In the genomic region with DNA sequence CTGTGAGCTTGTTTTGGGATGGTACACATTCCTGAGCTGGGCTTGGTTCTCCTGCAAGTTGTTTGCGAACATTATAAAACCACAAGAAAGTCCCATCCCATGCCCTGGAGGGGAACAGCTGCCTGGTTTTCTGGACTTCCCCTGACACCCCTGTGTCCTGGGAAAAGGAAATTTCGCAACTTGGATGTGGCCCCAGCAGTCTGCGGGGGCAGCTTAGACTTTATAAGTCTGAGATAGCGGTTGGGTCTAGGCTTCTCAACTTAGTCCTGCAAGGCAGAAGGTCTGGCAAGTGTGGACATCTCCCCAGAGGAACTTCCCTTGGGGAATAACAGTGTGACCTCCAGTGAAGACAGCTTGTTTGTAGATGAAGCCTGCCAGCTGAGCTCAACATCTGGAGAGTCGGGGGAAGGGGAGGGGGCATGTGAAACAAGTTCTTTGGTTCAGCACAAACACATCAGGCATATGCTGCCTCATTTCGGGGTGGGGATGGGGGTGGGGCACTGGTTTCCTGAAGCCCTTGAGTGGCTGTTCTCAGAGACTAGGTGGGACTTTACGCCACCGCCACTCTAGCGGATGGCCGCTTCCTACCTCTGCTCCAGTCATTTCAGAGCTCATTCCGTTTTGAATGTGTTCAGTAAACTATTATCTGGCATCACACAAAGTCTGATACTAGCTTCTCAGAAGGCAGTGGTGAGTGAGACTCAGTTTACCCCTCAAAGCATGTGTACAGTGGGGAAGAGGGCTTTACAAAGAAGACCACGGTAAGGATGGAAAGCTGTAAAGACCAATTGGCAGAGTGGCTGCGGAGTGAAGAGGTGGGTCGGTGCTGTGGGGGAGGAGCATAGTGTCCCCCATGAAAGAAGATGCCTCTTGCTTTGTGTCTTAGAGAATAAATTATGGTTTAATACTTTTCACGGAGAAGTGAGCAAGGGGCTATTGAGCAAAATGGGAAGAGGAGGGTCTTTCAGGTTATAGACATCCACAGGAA, we compare ENCODE assay signal across 8 mouse cellular contexts. TPM values are rescaled to one million over a fixed set of nuclear protein-coding genes. Genes with fewer than 3 reads are reported as not detected.
A peak's percentile ranks its signal among the peaks of the same experiment; 100 is the strongest.
DNase-seq lines count a peak whose midpoint lies in the region; ATAC-seq and TF ChIP-seq lines count a peak whose summit lies in the region.

No protein-coding gene starts in this region.

- DNase-seq in urinary bladder, postnatal 25 days (ENCODE audit: low spot score), result peak; percentile 43
- DNase-seq in urinary bladder, adult 2 months (ENCODE audit: low spot score), result no peak
- DNase-seq in gastrocnemius, adult 2 months, result peak; percentile 76
- DNase-seq in liver, embryonic 13.5 days, result no peak
- DNase-seq in ovary, postnatal 36 days (ENCODE audit: low spot score), result peak; percentile 60
- no peak for DNase-seq in retina, postnatal 1 day

- no peak overlapping the region for H3K9ac ChIP-seq in liver, embryonic 13.5 days
- no peak overlapping the region for H3K9ac ChIP-seq in midbrain, embryonic 16.5 days (ENCODE audit: low read depth, low read length)

- intact Hi-C loops in gastrocnemius, adult 2 months (cut with DNase I), result no loop called here

- 18% methylated on average over 15 of the region's 15 CpGs for WGBS in liver, embryonic 13.5 days (ENCODE audit: insufficient replicate concordance)
- WGBS in midbrain, embryonic 16.5 days, result 66% methylated on average over 15 of the region's 15 CpGs

- peaks cover 4% of the 10 kb centered on the region; the same call in 1 of the 2 replicates for H3K36me3 ChIP-seq in liver, embryonic 13.5 days
- H3K36me3 ChIP-seq in midbrain, embryonic 16.5 days (ENCODE audit: control insufficient read depth, insufficient read depth, low read length), result no peaks in the 10 kb centered on the region

- no peak for TF ChIP-seq CTCF in gastrocnemius, adult 2 months (IDR thresholded peaks at IDR 0.05)

- peak overlapping the region; percentile 74 for H3K27ac ChIP-seq in gastrocnemius, adult 2 months
- H3K27ac ChIP-seq in liver, embryonic 13.5 days, result no peak overlapping the region
- no peak overlapping the region for H3K27ac ChIP-seq in midbrain, embryonic 16.5 days (ENCODE audit: low read length)

- peaks cover 23% of the 10 kb centered on the region for H3K4me1 ChIP-seq in liver, embryonic 13.5 days (replicated peaks)
- H3K4me1 ChIP-seq in midbrain, embryonic 16.5 days (ENCODE audit: control insufficient read depth, insufficient read depth, low read length), result no peaks in the 10 kb centered on the region

- H3K27me3 ChIP-seq in liver, embryonic 13.5 days, result no peaks in the 10 kb centered on the region
- no peaks in the 10 kb centered on the region for H3K27me3 ChIP-seq in midbrain, embryonic 16.5 days (ENCODE audit: control insufficient read depth, insufficient read depth, low read depth, low read length)

- peak overlapping the region; percentile 41 for H3K4me2 ChIP-seq in liver, embryonic 13.5 days
- H3K4me2 ChIP-seq in midbrain, embryonic 16.5 days (ENCODE audit: low read length), result no peak overlapping the region

- H3K4me3 ChIP-seq in gastrocnemius, adult 2 months, result peak overlapping the region; percentile 42
- 0 out of 2 replicates have a peak overlapping the region, but pooled peaks have one; percentile 10 for H3K4me3 ChIP-seq in liver, embryonic 13.5 days (replicated peaks)
- no peak overlapping the region for H3K4me3 ChIP-seq in midbrain, embryonic 16.5 days (ENCODE audit: low read depth, low read length)

- H3K9me3 ChIP-seq in liver, embryonic 13.5 days (replicated peaks), result peaks cover 4% of the 10 kb centered on the region
- H3K9me3 ChIP-seq in midbrain, embryonic 16.5 days (replicated peaks; ENCODE audit: control insufficient read depth, low read length, poor library complexity, severe bottlenecking), result no peaks in the 10 kb centered on the region; the same call in 1 of the 2 replicates

- ATAC-seq in inflammation-experienced regulatory T-cells, adult 6 months, result peak; percentile 79
- peak; percentile 67 for ATAC-seq in liver, embryonic 13.5 days (ENCODE audit: low read depth)
- ATAC-seq in midbrain, embryonic 16.5 days, result no peak

RNA-seq across cellular contexts. Expression of gene Srsf5, which starts 59.7 kb away (rescaled TPM):
- polyA plus RNA-seq in urinary bladder, adult 2 months (2012; rRNA removed), result 768 and 950 TPM in 2 replicates
- total RNA-seq in gastrocnemius, adult 2 months (2021), result 100 to 1,000 TPM in 1 of 2 experiments, 10 to 100 TPM in 1; 93.8 to 118 TPM
- 100 to 1,000 TPM; 316 to 665 (median 602) TPM for polyA plus RNA-seq in inflammation-experienced regulatory T-cells, adult 6 months (2017; shearing (Covaris generic))
- 313 and 375 TPM in 2 replicates for polyA plus RNA-seq in liver, embryonic 13.5 days (2015; fragmentation: Nextera tagmentation; extraction: Ambion mirVana)
- polyA plus RNA-seq in midbrain, embryonic 16.5 days (2015; fragmentation: Nextera tagmentation; extraction: Ambion mirVana), result 426 and 452 TPM in 2 replicates

Comparison
In these comparisons a context has a peak if more than half of its experiments do, and no peak if none do; other contexts are left out.
1. DNase-seq: peak in urinary bladder, postnatal 25 days (single experiment), gastrocnemius, adult 2 months (single experiment) and ovary, postnatal 36 days (single experiment); none in urinary bladder, adult 2 months (single experiment), liver, embryonic 13.5 days (single experiment) and retina, postnatal 1 day (single experiment).